Mouse (Mus musculus) hematopoietic stem cell, adult 5-6 weeks (primary cell): ENCODE measurements around the gene Scarf2. TPM values are rescaled to one million over a fixed set of nuclear protein-coding genes. Genes with fewer than 3 reads are reported as not detected.

Experiments
- ATAC-seq, 2 experiments: fragments of 125-278 bp in 1 of 2; replicated peaks in 1 of 2; 2 replicates each; pipeline ENCODE4 v1.8.0; 2016 to 2017; ENCODE audit warnings: inconsistent platforms in 2 of 2, mild to moderate bottlenecking in 2 of 2, moderate number of reproducible peaks in 2 of 2, low read depth in 1 of 2, moderate TSS enrichment in 1 of 2; ENCODE audit not compliant: low FRiP score in 2 of 2, poor library complexity in 2 of 2, severe bottlenecking in 2 of 2, insufficient read depth in 1 of 2, low TSS enrichment in 1 of 2
- total RNA-seq: library from RNA; stranded (forward); fragments of 172-1452, 232-1000 nt; gene quantifications from 2 replicates; pipeline ENCODE4 v1.2.3, GENCODE M21; 2017

The Scarf2 gene
- not detected in 2 replicates for total RNA-seq

- no peak for ATAC-seq
Measured at GRCm38 (mm10) chr16:17796971-17797811, at the start of gene Scarf2. Gene Scarf2 (plus strand): TSS chr16:17797282.

- no peak for ATAC-seq
Measured at GRCm38 (mm10) chr16:17753001-17753400, 44.1 kb upstream of the Scarf2 start.

GRCm38 (mm10) chr16:17753686-17754085, 43.4 kb upstream of the Scarf2 start:
- ATAC-seq, result no peak

- ATAC-seq, result no peak
Measured at GRCm38 (mm10) chr16:17757756-17758155, 39.3 kb upstream of the Scarf2 start.

- ATAC-seq, result peak in 1 of 2 experiments; percentile 18; a peak in 1 of 4 replicates
Measured at GRCm38 (mm10) chr16:17758902-17759301, 38.2 kb upstream of the Scarf2 start.

GRCm38 (mm10) chr16:17759344-17759773, 37.7 kb upstream of the Scarf2 start, which contains the start of gene Klhl22:
Gene Klhl22 (plus strand): TSS chr16:17759618.
- ATAC-seq, result peak; percentile 55 to 71; a peak in 3 of 4 replicates

- peak; percentile 12 to 35; a peak in 1 of 4 replicates for ATAC-seq
Measured at GRCm38 (mm10) chr16:17759813-17760321, 37.2 kb upstream of the Scarf2 start.

- ATAC-seq, result peak; percentile 19 to 34; a peak in 1 of 4 replicates
Measured at GRCm38 (mm10) chr16:17760657-17761056, 36.4 kb upstream of the Scarf2 start.

GRCm38 (mm10) chr16:17761074-17761473, 36.0 kb upstream of the Scarf2 start:
- peak; percentile 17 to 55; a peak in 3 of 4 replicates for ATAC-seq

GRCm38 (mm10) chr16:17764108-17764511, 33.0 kb upstream of the Scarf2 start:
- ATAC-seq, result no peak

- no peak for ATAC-seq
Measured at GRCm38 (mm10) chr16:17768834-17769233, 28.2 kb upstream of the Scarf2 start.

GRCm38 (mm10) chr16:17771117-17771865, 25.8 kb upstream of the Scarf2 start:
- no peak for ATAC-seq

GRCm38 (mm10) chr16:17776828-17777227, 20.3 kb upstream of the Scarf2 start:
- ATAC-seq, result peak; percentile 32 to 46; a peak in 1 of 4 replicates

GRCm38 (mm10) chr16:17778223-17778622, 18.9 kb upstream of the Scarf2 start:
- ATAC-seq, result no peak

GRCm38 (mm10) chr16:17779692-17780091, 17.4 kb upstream of the Scarf2 start:
- ATAC-seq, result no peak

- no peak for ATAC-seq
Measured at GRCm38 (mm10) chr16:17785337-17785736, 11.7 kb upstream of the Scarf2 start.

- ATAC-seq, result no peak
Measured at GRCm38 (mm10) chr16:17792728-17793127, 4.4 kb upstream of the Scarf2 start.

- no peak for ATAC-seq
Measured at GRCm38 (mm10) chr16:17794047-17794446, 3.0 kb upstream of the Scarf2 start.
